Mouse (Mus musculus): ENCODE measurements around the gene Ccdc146.

DNA sequence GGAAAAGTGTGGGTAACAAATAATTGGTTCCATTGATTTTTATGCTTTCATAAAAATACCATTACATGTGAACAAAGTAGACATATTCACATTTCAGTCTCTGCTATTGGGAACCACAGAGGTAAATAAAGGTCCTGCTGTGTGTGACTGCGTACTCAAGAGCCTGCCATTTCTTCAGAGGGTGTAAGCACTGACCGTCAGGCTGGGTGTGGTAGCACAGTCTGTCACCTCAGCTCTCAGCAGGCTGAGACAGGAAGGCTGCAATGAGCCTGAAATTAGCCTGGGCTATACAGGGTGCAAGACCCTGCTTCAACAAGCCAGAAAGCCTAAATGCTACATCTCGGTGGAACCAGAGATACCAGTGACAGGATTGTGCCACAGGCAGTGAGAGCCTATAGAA is 124.4 kb downstream of the Ccdc146 start:
- TF ChIP-seq POLR2A (IDR thresholded peaks at IDR 0.05; ENCODE audit: low read depth, low read length): no peak
- no peak for TF ChIP-seq CTCF (IDR thresholded peaks at IDR 0.05; ENCODE audit: extremely low read depth, insufficient read length, insufficient replicate concordance, low read depth, low read length)
